Mouse (Mus musculus) activated CD4-positive, CD25-positive, alpha-beta regulatory T cell, adult 4 months (primary cell): ENCODE data around the gene Kcnj12. TPM values are rescaled to one million over a fixed set of nuclear protein-coding genes. Genes with fewer than 3 reads are reported as not detected.

ENCODE experiments used
- ATAC-seq: one replicate; pipeline ENCODE4 v1.8.0; 2017
- polyA plus RNA-seq, 2 experiments: library from polyadenylated mRNA; unstranded; fragments of 100-300 nt; shearing (Covaris generic); gene quantifications; one replicate each; pipeline ENCODE4 v1.2.1; 2017

Kcnj12 gene
- not detected for polyA plus RNA-seq

DNA sequence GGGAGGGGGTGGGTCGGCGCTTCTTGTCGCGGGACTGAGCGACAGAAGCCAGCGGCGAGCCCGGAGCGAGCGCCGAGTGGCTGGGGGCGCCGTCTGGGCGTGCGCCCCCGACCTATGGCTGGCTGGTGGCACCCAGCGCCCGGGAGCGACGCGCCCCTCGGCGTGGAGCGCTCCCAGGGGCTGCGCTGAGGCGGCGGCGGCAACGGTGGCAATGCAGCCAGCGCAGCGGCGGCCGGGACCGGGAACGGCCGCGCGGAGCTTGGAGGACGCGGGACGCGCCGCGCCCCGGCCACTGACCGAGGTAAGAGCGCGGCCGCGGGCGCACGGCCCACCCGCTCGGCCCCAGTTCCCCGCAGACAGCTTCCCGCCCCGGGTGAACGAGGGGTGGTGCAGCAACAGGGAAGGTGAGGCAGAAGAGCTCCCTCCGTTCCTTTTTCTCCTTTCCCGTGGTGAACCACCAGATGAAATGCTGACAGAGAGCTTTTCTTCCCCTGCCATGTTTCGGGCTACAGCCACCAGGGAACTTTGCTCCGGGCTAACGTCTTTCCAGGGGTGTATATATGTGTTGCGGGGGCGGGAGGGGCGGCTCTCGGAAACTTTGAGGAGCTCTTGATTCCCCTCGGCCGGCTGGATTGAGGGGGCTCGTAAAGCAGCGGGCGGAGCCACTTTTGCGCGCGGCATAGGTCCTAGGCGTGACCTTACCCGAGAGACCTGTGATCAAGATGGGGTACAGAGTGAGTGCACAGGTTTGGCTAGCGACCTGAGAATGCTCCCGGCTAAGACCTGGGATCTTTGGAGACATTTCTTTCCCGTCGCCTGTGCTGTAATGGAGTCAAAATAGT is at the start of gene Kcnj12:
Gene Kcnj12 (plus strand): TSS at position 15 of the 842 bp plus-strand sequence.
- no peak for ATAC-seq

DNA sequence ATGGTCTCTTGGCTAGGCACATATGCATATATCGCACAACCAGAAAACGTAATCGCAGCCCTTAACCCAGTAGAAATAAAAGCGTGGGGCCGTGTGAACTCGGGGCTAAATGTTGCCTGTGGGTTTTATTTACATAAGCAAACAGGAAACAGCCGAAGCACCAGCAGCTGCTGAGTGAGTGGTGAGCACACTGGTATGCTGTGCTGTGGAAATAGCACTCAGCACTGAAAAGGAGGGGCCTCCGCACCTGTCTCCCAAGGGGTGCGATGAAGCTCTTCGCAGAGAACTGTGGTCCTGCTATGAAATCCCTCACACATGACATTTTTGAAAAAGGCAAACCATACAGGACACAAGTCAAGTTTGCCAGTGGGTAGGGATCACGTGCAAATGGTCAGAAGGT is 47.3 kb upstream of the Kcnj12 start:
- no peak for ATAC-seq

DNA sequence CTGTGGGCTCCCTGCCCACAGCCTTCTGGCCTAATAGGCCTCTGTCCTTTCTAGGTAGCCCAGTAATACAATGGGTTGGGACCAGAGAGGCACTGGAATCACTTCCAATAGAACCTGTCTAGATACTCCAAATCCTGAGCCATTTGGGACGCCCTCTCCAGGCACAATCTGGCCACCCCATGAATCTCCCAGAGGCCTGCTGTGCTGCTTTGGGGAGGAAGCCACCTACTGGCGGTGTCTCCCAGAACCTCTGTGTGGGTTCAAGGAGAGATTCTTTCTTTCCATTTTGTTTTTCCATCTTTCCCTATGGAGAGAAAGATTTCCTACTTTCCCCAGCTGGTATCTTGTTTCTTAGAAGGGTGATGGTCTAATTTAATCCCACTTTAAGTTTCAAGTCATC is 46.1 kb upstream of the Kcnj12 start:
- ATAC-seq, result no peak

DNA sequence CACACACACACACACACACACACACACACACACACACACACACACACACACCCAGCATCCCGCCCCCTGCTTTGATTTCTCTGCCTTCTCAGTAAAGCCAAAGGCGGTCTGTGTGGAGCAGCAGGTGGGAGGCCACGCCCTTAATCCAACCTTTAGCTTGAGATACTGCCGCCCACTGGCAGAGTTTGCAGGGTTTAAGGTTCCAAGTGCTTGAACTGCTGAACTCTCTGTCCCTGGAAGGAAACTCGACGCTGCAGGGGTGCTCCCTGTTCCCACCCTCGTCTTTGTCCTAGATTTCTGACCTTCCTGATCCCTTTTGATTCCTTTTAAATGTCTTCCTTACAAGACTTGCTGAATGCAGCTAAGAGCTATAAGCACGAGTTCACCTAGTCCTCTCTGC is 45.6 kb upstream of the Kcnj12 start:
- no peak for ATAC-seq

DNA sequence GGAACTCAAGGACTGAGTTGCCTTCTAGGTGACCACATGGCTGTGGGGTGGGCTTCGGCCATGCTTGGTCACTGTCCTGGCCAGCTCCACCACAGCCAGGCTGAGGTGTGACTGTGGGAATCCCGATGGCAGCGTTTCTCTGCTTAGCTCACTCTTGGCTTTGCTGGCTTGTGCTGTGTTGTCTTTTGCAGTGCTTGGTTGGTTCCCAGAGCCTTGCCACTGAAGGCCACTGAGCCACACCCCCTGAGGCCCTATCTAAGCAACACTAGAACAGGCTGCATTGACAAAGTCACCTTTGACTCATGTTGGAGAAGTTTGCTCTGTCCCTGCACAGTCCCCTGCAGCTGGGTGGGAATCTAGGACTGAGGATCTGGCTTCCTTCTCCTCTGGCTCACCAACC is 45.2 kb upstream of the Kcnj12 start:
- ATAC-seq, result no peak

DNA sequence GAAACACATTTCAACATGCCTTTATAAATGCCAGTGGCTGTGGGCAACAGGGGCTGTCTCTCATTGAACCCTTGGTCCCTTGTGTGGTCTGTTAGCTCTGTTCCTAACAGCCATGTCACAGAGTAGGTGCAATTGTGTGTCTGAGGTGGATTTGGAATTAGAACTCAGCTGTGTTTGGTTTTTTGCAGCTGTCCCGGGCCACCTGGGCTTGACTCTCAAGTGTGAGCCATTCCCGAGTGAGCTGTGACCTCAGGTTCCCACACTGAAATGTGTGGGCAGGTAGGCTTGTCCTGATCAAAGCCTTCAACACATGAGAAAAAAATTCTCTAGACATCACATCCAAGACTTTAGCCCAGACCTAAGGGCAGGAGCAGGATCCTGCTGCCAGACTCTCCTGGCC is 43.7 kb upstream of the Kcnj12 start:
- no peak for ATAC-seq

DNA sequence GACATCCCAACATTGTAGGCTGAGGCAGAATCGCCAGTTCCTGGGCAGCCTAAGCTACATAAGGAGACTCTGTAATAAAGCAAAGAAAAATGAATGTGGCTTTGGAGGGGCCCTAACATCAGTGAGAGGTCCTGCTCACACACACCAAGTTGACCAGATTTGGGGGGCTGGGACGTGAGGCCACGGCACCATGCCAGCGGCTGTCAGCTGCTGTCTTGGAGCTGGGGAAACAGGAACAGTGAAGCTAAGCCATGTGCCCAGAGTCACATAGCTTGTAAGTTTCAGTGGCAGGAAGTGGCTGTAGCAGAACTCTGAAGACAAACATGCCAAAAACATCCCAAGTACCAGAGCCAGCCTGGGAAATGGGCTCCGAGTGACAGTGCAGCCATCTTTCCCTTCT is 42.6 kb upstream of the Kcnj12 start:
- ATAC-seq, result no peak

DNA sequence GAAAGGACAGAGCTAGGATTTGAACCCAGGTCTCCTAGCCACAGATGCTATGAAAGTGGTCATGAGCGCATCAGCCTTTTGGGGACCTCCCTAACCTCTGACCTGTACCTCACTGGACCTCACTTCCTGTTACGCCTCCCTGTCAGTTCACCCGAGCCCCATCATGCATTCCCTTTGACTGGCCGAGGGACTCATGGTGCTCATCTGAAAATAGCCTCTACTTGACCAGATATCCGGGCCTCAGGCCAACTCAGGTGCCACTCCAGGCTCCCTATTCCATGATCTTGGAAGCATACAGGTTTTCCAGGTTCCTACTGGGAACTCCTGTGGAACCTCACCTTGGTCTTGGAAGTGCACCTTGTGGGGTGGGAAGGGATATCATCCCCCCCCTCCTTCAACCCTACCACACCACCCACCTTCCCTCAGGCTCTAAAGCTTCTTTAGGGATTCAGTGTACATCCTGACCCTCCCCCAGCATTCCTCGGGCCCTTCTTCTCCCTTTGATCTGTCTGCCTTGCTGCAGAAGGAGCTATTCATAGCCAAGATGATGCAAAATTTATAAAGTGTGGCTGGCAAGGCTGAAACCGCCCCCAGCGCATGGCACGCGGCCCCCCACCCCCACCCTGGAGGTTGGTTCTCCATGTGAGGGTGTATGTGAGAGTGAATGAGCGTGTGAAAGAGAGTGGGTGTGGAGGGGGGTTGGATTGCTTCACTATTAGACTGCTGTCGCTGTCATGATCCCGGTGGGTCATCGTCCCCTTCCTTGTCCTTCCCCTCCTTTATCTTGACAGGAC is 40.5 kb upstream of the Kcnj12 start:
- ATAC-seq, result no peak

DNA sequence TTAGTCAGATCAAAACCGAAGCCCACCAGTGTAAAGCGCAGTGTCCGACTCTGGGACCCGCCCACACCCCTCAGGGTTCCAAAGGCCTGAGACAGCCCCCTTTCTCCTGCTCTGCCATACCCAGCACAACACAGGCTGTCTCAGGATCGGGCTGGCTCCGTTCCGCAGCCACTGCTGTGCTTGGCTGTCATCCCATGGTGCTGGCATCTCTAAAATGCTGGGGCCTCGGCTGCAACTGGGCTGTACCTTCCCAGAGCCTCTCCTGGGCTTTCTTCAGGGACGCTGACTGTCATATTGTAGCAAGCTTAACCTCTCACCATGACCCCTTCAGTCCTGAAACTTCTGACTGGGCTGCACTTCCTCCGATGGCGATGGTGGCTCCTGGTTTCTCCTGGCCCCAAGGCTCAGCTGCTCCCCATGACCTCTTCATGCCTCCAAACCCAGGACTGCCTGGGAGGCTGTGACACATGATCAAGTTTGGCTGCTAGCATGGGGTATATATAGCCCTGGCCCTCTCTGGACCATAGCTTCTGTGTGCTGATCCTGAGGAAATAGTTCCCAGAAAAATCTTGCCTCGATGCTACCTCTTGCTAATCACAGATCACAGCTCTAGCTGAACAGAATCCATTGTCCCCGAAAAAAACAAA is 37.3 kb upstream of the Kcnj12 start:
- ATAC-seq, result no peak

DNA sequence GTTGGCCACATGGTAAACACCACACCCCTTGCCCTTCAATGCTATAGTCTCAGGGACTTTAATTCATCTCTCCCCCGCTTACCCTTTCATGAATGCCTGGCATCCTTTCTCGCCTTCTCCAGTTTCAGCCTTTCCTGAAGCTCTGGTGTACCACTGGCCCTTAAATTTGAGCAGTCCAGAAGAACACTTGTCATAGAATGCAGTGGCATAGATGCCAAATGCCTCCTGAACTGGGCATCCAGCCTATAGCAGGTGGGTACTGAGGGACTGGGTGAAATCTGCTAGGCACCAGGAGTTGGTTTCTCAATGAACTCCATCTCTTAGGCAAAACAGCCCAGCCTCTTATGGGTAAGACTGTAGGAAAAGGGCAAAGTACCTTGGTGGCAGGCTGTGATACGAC is 31.9 kb upstream of the Kcnj12 start:
- ATAC-seq, result no peak

DNA sequence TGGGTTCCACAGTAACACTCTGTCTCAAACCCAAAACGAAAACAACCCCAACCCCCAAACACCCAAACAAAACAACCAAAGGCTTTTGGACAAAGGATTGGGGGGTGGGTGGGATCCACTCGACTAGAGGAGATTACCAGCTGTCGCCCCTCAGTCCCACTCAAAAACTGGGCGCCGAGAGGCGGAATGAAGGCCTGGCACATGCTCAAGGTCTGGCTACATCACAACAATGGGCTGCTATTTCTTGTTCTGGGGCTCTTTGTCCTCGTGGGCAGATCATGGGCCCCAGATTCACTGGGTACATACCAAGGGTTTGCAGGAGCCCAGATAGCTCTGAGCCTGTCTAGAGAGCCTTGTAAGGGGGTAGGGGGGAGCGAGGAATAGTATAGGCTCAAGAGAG is 19.6 kb upstream of the Kcnj12 start:
- no peak for ATAC-seq

DNA sequence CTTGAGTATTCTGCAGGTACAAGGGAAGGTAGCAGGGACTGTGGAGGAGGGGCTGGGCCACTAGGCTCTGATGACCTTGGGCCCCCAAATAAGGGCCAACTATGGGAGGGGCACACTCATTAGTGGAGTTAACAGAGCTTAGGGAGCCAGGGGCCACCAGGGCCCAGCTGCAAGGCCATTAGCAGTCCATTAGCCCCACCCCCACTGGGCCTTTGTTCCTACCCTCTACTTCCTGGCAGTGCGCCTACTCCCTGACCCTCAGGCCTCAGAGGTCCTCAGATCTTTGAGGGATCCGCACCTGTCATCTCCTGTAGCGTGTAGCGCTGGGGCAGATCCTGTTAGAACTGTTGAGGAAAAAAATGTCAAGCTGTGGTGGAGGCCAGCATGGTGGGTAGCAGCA is 18.3 kb upstream of the Kcnj12 start:
- ATAC-seq, result no peak

DNA sequence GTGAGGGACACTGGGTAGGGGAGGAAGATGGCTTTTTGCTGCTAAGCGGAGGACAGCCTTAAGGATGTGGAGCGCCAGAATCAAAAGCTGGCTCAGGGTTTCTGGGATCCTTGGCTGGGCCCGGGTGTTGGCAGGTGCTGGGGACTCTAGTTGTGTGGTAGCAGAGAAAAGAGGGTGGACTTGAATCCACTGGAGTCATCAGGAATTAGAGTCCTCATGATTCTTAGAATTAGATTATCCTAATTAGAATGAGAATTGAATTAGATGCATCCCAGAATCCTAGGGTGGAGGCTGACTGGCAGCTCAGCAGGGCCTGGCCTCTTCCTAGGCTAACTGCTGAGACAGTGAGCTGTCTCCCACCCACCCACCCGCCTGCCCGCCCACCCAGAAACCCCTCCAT is 17.6 kb upstream of the Kcnj12 start:
- ATAC-seq, result no peak

DNA sequence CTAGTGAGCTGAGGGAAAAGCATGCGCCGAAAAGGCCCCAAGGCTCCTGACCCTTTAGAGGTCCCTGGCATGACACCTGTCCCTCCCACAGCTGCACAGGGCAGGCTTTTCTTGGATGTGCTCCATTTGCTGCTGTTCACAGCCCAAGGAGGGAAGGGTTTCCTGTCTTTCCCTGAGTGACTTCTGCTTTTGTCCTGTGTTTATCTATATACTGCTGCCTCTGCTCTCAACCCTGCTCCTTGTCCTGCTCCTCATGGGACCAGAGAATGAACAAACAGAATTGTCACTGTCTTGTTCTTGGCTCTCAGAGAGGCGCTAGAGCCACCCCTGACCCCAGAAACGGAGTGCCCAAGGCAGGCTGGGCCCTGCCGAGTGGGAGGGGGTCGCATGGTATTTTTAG is 17.0 kb upstream of the Kcnj12 start:
- ATAC-seq, result no peak

DNA sequence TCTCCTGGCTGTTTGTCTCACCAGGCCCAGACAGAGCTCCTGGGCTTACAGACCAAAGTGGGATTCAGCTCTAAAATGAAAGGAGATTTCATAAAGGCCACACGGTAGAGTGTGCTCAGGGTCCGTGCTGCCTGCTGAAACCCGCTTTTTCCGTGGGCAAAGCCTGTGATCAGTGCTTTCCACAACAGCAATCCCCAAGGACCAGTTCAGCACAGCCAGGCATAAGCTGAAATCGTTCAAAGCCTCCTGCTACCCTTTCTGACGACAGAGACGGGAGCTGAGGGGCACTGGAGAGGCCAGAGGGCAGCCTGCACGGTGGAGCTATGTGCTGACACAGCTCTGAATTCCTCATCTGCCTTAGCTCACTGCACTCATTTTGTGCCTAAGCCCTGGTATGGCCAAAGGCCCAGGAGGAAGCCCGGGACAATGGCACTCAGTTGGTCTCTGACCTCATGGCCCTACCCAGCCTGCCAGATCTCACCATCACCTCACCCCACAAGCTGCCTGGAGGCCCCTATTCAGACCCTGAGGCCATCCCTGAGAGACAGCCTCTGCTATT is 10.5 kb upstream of the Kcnj12 start:
- no peak for ATAC-seq

DNA sequence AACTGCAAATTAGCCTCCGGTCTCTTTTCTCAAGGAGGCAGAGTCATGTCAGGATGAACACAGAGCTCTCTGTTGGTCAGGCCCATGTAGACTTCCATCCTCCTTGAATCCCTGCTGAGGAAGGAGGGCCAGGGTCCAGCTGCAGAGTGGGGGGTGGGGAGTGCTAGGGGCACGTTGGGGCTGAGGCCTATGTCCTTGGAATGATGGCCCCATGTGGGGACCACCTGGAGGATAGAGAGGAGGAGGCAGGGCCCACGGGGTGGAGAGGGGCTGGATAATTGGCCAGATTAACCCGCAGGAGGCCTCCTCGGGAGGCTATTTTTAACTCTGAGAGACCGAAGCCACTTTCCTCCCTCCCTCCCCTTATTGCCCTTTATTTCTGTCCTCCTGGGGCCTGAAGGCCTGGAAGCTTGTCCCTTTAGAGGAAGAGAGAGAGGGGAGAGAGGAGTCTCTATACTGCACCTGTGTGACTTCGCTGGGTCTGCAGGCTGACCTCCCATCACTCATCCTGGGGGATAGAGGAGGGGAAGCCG is 5.4 kb upstream of the Kcnj12 start:
- no peak for ATAC-seq

DNA sequence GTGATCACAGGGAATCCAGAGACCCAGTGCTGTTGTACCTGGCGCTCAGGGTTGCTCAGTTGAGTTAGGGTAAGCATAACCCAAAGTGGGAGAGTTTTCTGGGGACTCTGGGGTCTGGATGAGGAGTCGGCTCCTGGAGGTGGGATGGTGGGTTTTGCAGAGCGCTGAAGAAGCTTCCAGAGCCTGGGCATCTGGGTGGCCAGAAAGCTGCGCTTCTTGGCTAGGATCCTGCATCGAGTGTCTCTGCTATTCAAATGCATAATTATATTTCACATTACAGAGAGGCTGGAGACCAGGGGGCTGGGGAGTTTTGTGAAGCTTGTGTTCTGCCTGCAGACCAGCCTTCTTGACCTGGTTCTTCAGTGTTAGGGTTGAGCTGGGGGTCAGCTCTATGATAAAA is 1.2 kb upstream of the Kcnj12 start:
- ATAC-seq, result no peak

DNA sequence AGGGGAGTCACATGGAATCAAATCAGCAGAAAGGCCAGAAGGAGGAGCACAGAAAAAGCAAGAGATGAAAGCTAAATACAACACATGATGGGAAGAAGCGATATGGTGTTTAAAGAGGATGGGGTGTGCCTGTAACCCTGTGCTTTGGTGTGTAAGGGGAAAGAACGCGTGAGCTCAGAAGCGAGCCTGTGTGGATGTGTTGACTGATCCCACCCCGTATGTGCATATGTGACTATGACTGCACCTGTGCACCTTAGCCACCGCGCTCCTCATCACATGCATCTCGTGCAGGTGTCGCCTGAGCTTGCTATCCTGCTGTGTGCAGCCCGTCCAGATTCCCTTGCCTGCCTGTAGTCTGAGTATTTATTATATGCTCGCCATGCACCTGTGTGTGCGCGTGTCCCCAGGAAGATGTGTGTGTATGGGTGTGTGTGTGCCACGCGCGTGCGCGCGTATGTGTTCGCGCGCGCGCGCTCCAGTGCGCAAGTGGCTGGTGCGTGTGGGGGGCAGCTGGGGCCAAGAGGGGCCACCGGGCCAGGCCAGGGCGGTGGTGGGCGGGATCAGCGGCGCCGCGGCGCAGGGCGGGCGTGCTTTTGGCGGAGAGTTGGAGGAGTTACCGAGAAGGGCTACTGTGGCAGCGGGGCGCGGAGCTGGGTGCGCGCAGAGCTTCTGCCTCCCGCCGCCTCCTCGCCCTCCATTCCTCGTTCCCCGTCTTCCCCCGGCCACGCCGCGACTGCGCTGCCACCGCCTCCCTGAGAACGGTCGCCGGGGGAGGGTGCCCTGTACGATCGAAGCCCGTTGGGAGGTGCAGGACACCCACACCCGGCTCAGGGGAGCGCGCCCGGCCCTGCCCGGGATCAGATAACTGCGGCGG is 451 bp upstream of the Kcnj12 start:
- ATAC-seq, result no peak

DNA sequence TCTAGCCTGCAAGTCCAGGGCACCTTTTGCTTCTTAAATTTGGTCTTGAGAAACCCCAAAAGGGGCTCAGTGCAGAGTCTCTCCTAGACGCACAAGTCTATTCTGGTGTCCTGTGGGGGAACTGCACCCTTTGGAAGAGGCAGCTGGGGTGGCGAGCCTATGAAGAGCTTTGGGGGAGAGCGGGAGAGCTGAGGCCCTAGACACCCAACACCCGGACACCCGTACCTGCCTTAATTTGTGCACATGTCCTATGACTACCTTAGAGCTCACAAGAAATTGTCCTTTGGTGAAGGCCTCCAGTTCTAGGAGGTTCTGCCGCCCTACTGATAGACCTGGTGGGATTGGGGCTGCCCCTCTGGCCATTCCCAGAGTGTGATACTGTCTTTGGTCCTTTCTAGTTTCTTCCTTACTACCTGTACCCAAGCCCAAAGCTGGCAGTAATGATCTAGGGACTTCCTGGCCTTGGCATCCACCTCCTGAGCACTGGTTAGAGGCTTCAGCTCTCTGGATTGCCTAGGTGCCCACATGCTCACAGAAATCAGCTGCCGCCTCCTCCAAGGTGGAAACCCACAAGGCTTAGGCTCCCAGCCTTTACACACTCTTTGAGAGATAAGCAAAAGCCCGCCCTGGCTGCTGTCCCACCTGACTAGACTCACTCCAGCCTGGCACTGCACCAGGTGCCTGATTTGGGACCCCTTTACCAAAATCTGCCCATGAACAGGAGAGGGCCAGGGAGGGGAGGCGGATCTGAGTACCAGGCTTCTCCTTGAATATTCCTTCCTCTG is 1.2 kb downstream of the Kcnj12 start:
- ATAC-seq, result no peak

DNA sequence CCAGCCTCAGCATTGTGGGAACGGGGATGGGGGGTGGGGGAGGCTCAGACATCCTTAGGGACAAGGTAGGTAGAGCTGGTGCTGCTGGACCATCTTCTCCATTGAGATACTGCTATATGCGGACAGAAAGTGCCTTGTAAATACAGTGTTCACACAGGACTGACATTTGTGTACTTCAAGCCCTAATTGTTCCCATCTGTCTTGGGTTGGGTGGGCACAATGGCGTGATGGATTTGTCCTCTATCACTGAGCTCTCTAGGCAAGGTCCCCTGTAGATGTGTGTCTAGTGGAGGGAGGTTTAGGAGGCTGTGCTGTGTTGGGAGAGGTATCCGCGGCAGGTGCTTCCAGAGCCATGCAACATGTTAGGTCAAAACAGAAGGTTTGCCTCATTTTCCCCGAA is 2.0 kb downstream of the Kcnj12 start:
- no peak for ATAC-seq

DNA sequence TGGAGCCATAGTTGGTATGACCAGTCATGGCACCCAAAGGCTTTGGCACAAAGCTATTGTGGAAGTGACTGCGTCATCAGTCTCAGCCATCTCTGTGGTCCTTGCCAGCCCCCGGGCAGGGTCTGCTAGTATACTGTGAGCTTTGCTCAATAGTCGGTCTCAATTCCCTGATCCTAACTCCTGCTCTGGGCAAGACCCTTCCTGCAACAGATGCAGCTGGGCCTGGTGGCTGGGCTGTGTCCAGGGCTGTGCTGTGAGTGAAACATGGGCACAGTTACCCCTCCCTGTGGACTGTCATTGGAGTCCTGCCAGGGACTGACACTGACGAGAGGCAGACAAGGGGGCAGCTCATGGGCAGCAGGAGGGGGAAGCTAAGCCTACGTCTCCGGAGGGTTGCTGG is 2.6 kb downstream of the Kcnj12 start:
- no peak for ATAC-seq
